Mouse (Mus musculus): ENCODE data around the gene Eif3m.
A peak's percentile ranks its signal among the peaks of the same experiment; 100 is the strongest.
"Not testable (repeated sequence)": the region's sequence is repeated elsewhere in the genome, so short reads cannot be mapped to it uniquely, and the experiment has no call there.

Eif3m gene

DNA sequence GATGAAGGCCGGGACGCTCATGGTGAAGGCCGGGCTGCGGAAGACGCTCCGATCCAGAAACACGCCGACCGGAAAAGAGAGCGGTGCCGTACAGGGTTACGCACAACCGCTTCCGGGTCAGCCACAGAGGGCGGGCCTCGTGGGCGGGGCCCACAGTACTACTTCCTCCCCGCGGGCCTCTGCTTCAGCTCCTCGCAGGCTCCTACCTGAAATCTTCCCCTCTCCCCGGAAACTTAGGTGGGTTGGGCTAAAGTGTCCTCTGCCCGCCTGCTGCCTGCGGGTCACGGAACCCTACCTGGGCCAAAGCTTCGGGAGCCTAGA, at the start of gene Eif3m:
Eif3m (minus strand) TSS at position 114 of the 321 bp plus-strand sequence.
- peak; percentile 98 for DNase-seq

DNA sequence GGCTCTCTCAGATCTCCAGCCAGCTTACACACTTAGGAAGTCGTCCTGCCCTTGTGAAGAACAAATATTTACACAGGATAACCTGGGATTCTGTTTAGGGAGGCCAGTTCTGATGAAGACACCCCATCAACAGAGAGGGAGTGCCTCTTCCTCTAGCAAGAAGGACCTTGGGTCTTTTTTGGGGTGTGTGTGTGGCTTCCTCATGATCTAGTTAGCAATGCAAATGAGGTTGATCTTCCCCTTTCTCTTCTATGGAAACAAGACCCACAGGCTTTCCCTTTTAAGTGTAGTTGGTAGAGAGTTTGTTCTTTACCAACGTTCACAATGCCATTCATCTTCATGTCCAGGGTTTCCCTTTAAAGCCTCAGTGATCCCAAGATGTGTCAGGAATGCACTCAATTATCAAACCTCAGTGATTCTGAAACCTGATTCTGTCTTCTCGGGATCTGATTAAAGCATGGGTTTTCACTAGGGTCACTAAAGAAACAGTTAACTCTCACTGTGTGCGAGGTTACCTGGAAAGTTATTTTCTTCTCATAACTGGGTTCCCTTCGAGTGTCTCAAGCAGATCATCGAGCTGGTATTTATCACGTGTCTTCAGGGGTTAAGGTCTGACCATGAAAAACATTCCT, 46.0 kb upstream of the Eif3m start:
- peak in 1 of 2 experiments; percentile 3 for DNase-seq

- DNase-seq, result no peak
These were observed 41.8 kb upstream of the Eif3m start for GRCm38 (mm10) chr2:105058577-105059116.

DNA sequence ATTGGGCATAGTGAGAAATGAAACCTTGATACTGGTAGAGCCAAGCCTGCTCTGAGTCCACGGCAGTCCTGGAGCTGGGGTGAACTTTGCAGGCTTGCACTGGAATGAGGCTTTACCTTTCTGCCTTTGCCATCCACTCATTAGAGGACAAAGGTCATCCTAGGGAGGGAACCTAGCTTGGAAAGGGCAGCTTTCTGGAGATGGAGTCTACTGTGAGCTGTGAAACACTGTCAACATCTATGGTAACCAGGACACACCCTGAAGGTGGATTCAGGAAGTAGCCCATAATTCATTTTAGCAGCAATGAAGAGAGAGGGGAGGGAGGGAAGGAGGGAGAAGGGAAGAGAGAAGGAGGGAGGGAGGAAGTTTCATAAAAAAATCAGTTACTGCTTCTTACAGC, 38.6 kb upstream of the Eif3m start:
- no peak for DNase-seq

DNA sequence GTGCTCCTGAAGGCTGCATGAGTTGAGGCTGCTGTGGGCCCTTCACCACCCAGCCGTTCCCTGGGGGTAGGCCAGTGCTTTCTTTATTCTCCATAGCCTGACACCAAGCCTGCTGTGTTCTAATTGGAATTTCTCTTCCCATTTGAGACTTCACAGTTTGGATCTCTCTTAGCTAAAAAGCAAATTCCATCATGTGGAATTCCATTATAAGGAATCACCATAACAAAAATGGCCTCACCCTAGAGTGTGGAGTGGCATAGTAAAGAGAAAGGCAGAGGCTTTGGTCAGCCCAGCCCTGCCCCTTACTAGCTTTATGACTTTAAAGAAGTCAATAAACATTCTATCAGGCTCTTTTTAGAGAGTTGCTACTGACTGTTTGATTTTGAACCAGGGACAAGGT, 31.4 kb upstream of the Eif3m start:
- no peak for DNase-seq

- no peak for DNase-seq
These were observed 26.3 kb upstream of the Eif3m start for GRCm38 (mm10) chr2:105043152-105043551.

- no peak for DNase-seq
These were observed 24.0 kb upstream of the Eif3m start for GRCm38 (mm10) chr2:105040859-105041258.

GRCm38 (mm10) chr2:105038879-105039278, 22.0 kb upstream of the Eif3m start:
- no peak for DNase-seq

DNA sequence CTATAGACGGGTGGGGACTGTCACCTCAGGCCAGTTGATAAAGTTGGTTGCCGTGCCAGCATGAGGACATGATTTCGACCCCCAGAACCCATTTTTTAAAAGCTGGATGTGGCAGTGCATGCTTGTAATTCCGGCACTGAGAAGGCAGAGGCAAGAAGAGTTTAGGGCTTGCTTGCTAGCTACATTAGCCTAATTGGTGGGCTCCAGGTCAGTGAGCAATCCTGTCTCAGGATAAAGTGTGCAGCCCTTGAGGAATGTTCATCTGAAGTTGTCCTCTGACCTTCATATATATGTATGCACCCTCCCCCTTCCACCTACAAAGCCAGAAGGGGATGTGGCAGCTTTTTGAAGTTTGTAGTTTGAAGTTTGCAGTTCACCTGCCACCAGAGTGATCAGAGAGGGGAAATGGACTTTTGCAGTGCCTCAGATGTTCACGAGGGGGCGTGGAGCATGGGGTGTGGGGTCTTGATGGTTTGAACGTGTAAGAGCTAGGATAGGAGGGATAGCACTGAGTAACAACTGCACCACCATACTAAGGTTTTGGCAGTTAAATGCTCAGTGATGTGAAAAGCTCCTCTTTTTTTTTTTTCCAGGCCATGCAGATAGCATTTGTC, 21.2 kb upstream of the Eif3m start:
- no peak for DNase-seq

DNA sequence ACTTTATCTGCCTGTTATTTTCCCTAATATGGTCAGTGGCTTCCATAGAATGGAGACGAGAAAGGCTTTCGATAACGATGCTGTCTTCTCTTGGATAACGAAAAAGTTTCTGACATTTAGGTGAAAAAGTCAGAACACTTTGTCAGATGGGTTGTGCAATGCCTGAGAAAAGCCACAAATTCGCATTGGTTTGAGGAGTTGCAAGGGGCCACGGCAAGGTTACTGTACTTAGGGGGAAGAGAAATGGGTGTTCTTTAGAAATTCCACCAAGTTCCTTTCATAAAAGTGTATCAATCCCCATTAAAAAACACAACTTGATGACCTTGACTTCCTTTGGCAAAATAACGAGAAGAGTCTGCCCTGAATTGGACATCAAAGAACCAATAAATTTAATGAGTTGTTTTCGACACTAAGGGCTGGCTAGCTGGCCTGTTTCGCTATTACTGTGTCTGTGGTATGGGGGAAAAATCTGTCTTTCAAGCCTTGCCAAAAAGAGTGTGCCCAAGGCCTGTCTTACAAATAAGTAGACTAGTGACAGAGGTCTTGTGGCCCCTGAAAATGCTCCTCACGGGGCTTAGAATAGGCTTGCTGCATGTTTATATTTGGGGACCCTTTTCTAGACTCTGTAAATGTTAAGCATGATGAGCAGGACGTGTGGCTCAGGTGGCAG, 19.7 kb upstream of the Eif3m start:
- no peak for DNase-seq

DNA sequence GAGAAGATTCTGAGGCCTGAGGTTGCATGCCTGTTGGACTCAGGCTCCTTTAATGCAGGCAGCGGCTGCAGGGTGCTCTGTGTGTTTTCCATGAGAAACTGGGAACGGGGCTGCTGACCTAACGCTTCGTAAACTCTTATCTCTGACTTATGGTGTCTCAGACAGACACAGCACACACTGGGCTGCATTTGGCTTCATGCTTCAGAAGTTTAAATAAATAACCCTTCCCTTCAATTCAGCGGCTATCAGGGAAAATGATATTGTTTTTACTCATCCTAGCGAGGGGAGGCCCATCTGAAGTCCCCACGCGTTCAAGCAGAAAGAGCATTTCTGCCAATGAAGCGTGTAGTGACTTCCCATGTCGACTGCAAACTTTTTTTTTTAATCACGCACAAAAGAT, 19.1 kb upstream of the Eif3m start:
- DNase-seq, result no peak

GRCm38 (mm10) chr2:105034084-105034483, 17.2 kb upstream of the Eif3m start:
- no peak for DNase-seq

- DNase-seq, result no peak
These were observed 13.6 kb upstream of the Eif3m start for GRCm38 (mm10) chr2:105030505-105030904.

- DNase-seq, result no peak
These were observed 11.9 kb upstream of the Eif3m start for GRCm38 (mm10) chr2:105028806-105029205.

DNA sequence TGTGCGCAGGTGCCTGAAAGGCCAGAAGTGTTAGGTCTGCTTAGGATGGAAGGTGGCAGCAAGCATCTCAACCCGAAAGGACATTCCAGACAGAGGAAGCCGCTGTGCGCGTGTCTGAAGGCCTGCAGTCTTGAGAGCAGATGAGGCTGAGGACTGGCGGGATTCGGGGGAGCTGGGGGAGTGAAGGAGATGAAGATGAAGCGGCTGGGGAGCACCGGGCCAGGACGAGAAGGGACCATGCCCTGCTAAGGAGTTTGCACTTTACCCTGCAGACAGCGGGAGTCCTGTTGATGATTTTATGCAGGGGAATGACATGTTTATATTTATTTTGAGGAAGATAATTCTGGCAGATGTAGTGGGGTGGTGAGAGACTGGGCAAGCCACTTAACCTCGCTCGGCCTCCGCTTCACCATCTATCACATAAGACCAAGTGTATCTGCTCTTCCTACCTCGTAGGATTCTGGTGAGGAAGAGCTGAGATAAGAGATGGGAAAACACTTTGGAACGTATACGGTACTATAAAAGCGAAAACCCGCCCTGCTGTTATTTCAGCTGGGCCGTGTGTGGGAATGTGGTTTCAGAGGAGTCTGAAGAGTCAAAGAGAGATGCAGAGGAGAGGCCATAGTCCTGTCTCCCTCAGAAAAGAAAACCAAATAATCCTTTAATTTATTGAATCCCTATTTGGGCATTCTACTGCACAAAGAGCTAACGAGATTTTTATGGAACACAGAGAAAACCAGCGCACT, 10.2 kb upstream of the Eif3m start:
- no peak for DNase-seq

GRCm38 (mm10) chr2:105025610-105026009, 8.7 kb upstream of the Eif3m start:
- DNase-seq, result not testable (repeated sequence)

DNA sequence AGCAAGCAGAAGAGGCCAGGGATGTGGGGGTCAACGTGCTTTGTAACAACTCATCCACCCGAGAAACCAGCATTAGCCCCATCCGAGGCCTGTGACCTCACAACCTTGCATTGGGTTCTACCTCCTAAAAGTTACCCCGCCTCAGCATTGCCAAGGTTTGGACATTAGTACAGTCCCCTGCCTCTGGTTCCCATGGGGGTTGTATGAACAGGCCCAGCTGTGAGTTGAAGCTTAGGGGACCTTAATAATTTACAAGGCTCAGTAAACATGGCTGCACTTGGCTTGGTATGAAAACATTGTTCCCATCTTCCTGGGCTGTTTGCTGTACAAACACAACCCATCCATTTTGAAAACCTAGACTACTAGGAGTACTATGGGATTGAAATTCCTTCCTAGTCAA, 6.9 kb upstream of the Eif3m start:
- no peak for DNase-seq

GRCm38 (mm10) chr2:105023031-105023615, 6.2 kb upstream of the Eif3m start:
- no peak for DNase-seq

DNA sequence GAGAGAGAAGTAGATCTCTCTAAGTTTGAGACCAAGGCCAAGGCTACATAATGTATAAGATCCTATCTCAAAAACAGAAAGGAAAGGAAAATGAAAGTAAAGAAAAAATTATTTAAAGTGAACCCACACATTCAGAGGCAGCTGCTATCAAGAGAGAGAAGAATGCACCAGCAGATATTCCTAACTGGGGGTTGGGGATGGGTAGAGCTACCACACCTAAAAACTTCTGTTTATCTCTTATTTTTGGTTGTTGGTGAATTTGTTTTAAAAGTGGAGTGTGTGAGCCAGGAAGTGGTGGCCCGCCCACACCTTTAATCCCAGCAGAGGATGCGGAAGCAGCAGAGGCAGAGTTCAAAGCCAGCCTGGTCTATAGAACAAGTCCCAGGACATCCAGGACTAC, 5.0 kb upstream of the Eif3m start:
- no peak for DNase-seq

GRCm38 (mm10) chr2:105021256-105021655, 4.4 kb upstream of the Eif3m start:
- no peak for DNase-seq

DNA sequence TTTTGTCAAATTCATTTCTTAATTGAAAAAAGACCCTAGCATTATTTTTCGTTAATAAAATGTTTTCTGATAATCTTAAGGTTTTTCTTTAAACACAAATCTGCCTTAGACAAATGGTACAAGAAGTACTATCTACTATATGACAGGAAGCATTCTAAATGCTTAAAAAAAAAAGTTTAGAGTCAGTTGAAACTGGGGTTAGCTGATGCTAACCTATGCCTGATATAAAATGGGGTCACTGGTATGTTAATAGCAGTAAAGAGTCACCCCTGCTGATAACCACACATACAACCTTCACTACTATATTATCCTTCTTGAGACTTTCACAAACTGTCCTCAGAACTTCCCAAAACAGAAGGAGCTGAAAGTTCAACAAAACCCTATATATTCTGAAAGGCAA, 2.6 kb upstream of the Eif3m start:
- DNase-seq, result no peak

GRCm38 (mm10) chr2:105017802-105018201, 922 bp upstream of the Eif3m start:
- no peak for DNase-seq
